Mouse (Mus musculus) left cerebral cortex, postnatal 36 days (tissue): Measurements from ENCODE around the gene Castor2. TPM values are rescaled to one million over a fixed set of nuclear protein-coding genes. Genes with fewer than 3 reads are reported as not detected.

ENCODE experiments used
- DNase-seq, 2 experiments: peaks; one replicate each; pipeline ENCODE4 v3.0.0; 2021 to 2022; ENCODE audit warnings: low spot score in 2 of 2, mixed read lengths in 1 of 2
- intact Hi-C: fragments of 180-260 bp; cut with DNase I; formaldehyde crosslinking; loops from one replicate; pipeline ENCODE4 v1.15.1; 2025
- total RNA-seq, 2 experiments: library from RNA; stranded (reverse); gene quantifications; 2 replicates each; pipeline ENCODE4 v1.2.3; 2021

Castor2 gene
- total RNA-seq, 2 experiments from 2014 or later: 81.8 to 92.0 TPM

DNA sequence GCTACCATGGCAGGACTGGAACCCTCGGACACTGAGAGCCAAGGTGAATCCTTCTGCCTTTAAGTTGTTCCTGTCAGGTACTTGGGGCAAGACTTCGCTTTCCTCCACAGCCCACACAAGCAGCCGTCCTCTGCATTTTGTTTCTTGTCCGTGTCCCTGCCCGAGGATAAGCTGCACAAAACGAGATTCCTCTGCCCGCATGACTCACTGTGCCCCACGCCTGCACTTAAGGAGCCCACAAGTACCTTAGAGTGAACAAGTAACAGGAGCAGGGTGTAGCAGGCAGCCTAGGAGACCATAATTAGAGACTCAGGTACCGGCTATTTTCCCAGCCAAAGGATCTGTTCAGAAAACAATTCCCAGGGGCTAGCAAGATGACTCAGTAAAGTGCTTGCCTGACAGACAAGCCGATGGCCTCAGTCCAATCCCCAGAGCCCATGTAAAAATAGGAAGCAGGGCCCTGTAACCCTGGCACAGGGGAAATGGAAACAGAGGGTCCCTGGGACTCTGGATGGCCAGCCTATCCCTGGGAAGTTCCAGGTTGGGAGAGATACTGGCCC, 47.8 kb downstream of the Castor2 start:
- intact Hi-C loops: no loop called here
- no peak for DNase-seq

- no peak for DNase-seq
- intact Hi-C loops: no loop called here
These were observed 48.6 kb downstream of the Castor2 start for GRCm38 (mm10) chr5:134148153-134148552.

- no peak for DNase-seq
- intact Hi-C loops: no loop called here
These were observed 52.4 kb downstream of the Castor2 start for GRCm38 (mm10) chr5:134151895-134152294.

GRCm38 (mm10) chr5:134155916-134156466, 56.5 kb downstream of the Castor2 start:
- intact Hi-C loops: no loop called here
- DNase-seq: no peak

GRCm38 (mm10) chr5:134164688-134165087, 65.2 kb downstream of the Castor2 start:
- no peak for DNase-seq

DNA sequence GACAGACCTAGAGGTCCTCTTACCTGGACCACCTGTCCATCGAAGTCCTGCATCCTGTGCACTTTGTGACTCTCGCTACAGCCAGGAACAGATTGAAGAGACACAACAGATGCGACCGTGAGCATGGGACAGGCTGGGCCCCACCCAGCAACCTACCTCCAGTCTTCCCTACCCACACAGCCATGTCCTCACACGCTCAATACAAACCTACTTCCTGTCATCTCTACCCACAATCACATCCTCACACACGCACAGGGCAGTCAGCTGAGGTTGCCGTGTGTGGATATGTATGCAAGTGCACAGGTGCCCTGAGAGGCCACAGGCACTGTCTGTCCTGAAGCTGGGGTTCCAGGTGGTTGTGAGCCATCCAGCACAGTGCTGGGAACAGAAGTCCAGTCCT, 67.1 kb downstream of the Castor2 start:
- DNase-seq: no peak

More at GRCm38 (mm10) chr5:134164688-134165087, 65.2 kb downstream of the Castor2 start:
- intact Hi-C loops: no loop called here

DNA sequence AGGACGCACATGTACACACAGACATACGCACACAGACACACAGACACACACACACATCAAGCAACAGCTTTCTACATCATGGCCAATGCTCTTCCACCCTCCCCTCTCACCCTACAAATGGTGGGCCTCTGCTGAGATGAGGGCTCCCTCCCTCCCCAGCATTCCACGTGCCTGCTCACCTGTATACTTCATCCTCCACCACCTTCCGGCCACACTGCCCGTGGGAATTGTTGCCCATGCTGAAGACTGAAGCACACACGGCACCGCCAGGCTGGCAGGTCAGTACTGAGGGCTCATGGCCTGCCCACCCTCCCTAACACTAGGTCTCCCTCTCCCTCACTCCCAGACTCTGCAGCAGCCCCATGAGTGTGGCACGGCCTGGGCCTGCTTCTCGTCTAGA, 68.5 kb downstream of the Castor2 start:
- intact Hi-C loops: no loop called here
- no peak for DNase-seq

More for the DNA sequence above, 67.1 kb downstream of the Castor2 start:
- intact Hi-C loops: no loop called here

GRCm38 (mm10) chr5:134169231-134169630, 69.7 kb downstream of the Castor2 start:
- intact Hi-C loops: no loop called here
- no peak for DNase-seq

GRCm38 (mm10) chr5:134170167-134170566, 70.7 kb downstream of the Castor2 start:
- no peak for DNase-seq
- intact Hi-C loops: no loop called here

GRCm38 (mm10) chr5:134173206-134173605, 73.7 kb downstream of the Castor2 start:
- intact Hi-C loops: no loop called here
- DNase-seq: no peak

DNA sequence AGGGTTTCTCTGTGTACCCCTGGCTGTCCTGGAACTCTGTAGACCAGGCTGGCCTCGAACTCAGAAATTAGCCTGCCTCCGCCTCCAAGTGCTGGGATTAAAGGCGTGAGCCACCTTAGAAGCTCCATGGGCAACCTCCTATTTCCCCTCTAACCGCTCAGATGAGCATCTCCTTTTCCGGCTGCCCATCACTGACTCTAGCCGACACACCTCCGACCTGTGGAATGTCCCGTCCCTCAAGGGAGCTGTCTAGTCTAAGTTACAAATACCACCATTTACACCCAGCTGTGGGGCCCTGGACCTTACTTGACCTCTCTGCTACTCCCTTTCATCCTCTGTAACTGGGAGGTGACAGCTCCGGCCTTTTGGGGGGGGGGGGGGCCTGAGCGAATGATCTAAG, 76.2 kb downstream of the Castor2 start:
- intact Hi-C loops: no loop called here
- no peak for DNase-seq

- DNase-seq: peak; percentile 83 to 86
- intact Hi-C loops: no loop called here
These were observed 76.8 kb downstream of the Castor2 start, which contains the start of gene Rcc1l for GRCm38 (mm10) chr5:134176169-134176881. Rcc1l (minus strand) TSS chr5:134176774.

DNA sequence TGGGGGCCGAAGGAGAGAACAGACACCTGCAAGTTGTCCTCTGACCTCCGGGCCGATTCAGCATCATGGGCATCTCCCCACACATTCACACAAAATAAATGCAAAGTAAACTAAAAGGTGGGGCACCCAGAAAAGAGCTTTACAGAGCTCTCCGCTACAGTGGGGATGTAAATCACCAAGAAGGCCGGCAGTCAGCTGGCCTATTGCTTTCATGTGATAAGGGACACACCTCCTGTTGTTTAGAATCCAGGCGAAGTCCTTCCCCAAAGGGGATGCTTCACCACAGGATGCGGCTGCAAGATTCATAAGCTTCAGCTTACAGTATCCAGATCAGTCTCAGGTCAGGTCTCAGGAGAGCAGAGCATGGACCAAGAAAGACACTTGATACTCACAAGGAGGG, 79.0 kb downstream of the Castor2 start:
- DNase-seq: no peak
- intact Hi-C loops: no loop called here

GRCm38 (mm10) chr5:134179871-134180270, 80.4 kb downstream of the Castor2 start:
- intact Hi-C loops: no loop called here
- peak; percentile 63 to 78 for DNase-seq

DNA sequence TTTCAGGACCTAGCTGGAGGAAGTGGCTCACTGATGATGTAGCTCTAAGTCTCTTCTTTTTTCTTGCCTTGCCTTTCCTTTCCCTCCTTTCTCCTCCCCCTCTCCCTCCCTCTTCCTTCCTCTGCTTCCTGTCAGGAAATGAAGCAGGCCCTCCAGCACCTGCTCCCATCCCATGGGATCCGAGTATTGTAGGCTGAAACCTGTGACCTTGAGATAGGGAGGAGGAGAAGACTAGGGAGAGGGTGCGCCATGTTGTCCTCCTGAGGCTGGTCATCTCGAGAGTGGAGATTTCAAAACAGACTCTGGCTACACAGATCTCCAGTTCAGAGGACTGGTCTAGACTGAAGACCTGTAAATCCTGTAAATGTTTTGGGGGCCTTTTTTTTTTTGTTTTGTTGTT, 82.7 kb downstream of the Castor2 start:
- intact Hi-C loops: loop anchor here (2.0 kb wide), 1 partner anchor 165 kb away; no protein-coding TSS in a partner anchor
- DNase-seq: no peak

GRCm38 (mm10) chr5:134182735-134183134, 83.2 kb downstream of the Castor2 start:
- DNase-seq: no peak
- intact Hi-C loops: loop anchor here (2.0 kb wide), 1 partner anchor 164 kb away; no protein-coding TSS in a partner anchor

- DNase-seq: no peak
- intact Hi-C loops: loop anchor here (2.0 kb wide), 1 partner anchor 164 kb away; no protein-coding TSS in a partner anchor
These were observed 83.7 kb downstream of the Castor2 start for GRCm38 (mm10) chr5:134183162-134183561.

- peak; percentile 98 to 99 for DNase-seq
These were observed 84.6 kb downstream of the Castor2 start, which contains the start of gene Gtf2ird2 for GRCm38 (mm10) chr5:134183880-134184808. Gtf2ird2 (plus strand) TSS chr5:134184019.

GRCm38 (mm10) chr5:134186059-134186458, 86.5 kb downstream of the Castor2 start:
- no peak for DNase-seq
- intact Hi-C loops: no loop called here

More at GRCm38 (mm10) chr5:134183880-134184808, 84.6 kb downstream of the Castor2 start, which contains the start of gene Gtf2ird2:
- intact Hi-C loops: loop anchor here (2.0 kb wide), 1 partner anchor 163 kb away; no protein-coding TSS in a partner anchor
